ENCODE assay signal across 32 mouse cellular contexts in the genomic region with DNA sequence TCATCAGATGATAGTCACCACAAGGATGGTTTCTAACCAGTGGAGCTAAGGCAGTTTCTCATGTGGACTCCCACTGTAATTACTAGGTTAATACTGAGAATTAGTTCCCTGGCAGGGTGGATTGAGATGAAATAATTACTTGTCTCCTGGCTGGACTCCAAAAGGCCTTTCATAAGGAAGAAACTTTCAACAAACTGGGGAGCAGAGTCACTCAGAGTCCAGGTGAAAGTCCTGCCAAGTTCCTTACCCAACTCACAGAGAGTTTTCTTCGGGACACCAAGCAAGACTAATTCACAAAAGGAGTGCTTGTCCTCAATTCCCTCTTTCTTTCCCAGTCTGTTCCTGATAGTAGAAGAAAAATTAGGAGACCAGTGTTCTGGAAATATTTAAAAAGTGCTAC.
DNase-seq lines count a peak whose midpoint lies in the region; ATAC-seq lines count a peak whose summit lies in the region.
"Had no signal": no experiment of that assay in that cellular context is flagged by ENCODE, and none has a peak within 500 bp of the region (broad histone marks: within the 10 kb centered on the region; RNA-seq: fewer than 3 reads in every experiment).

No protein-coding gene starts in this region.

- H3K4me2 ChIP-seq in kidney, embryonic 14.5 days (replicated peaks; ENCODE audit: low read depth, low read length): no peak overlapping the region
- H3K4me2 ChIP-seq: embryonic facial prominence, embryonic 15.5 days; forebrain, embryonic 12.5 days; heart, embryonic 11.5 days; hindbrain, embryonic 14.5 days; liver, embryonic 12.5 days; midbrain, embryonic 12.5 days; neural tube, embryonic 12.5 days had no signal

- H3K4me3 ChIP-seq in heart, embryonic 10.5 days: no peak overlapping the region
- H3K4me3 ChIP-seq in kidney, embryonic 14.5 days (ENCODE audit: low read length): no peak overlapping the region
- H3K4me3 ChIP-seq: embryonic facial prominence, embryonic 10.5 days; embryonic facial prominence, embryonic 15.5 days; forebrain, embryonic 12.5 days; layer of hippocampus, adult 2 months; liver, embryonic 12.5 days; midbrain, embryonic 12.5 days; myocyte; neural tube, embryonic 12.5 days had no signal

- peak; percentile 13 to 16 for DNase-seq in heart, postnatal 10 days
- DNase-seq in heart, embryonic 10.5 days (ENCODE audit: low spot score): no peak
- DNase-seq in kidney, postnatal 10 days: peak; percentile 18
- DNase-seq in NIH3T3 (ENCODE audit: low read depth): peak; percentile 18
- DNase-seq in kidney, postnatal 14 days: peak; percentile 55
- DNase-seq in right cerebral cortex, postnatal 36 days (ENCODE audit: low spot score in 2 of 2): no peak
- DNase-seq: adrenal gland, postnatal 36 days; cerebellum, adult 2 months; cerebellum, postnatal 14 days; gastrocnemius, postnatal 10 days; left cerebral cortex, postnatal 4 days; liver, postnatal 0 days; lung, postnatal 4 days; right cerebral cortex, adult 18-20 months; right cerebral cortex, postnatal 4 days; thymus, adult 2 months; thymus, postnatal 36 days had no signal

- intact Hi-C loops in heart, postnatal 10 days (cut with DNase I): no loop called here

- no peak overlapping the region for H3K9ac ChIP-seq in kidney, embryonic 14.5 days (ENCODE audit: low read depth, low read length)
- H3K9ac ChIP-seq: embryonic facial prominence, embryonic 15.5 days; forebrain, embryonic 12.5 days; hindbrain, embryonic 14.5 days; liver, embryonic 12.5 days; liver, postnatal 0 days; midbrain, embryonic 12.5 days; neural tube, embryonic 12.5 days had no signal

- H3K36me3 ChIP-seq in heart, embryonic 10.5 days: no peaks in the 10 kb centered on the region
- H3K36me3 ChIP-seq in kidney, embryonic 14.5 days (ENCODE audit: control insufficient read depth, insufficient read depth, low read length): no peaks in the 10 kb centered on the region
- H3K36me3 ChIP-seq: embryonic facial prominence, embryonic 10.5 days; embryonic facial prominence, embryonic 15.5 days; forebrain, embryonic 12.5 days; liver, embryonic 12.5 days; midbrain, embryonic 12.5 days; neural tube, embryonic 12.5 days had no signal

- no peaks in the 10 kb centered on the region for H3K4me1 ChIP-seq in heart, embryonic 10.5 days
- H3K4me1 ChIP-seq in kidney, embryonic 14.5 days (ENCODE audit: control insufficient read depth, insufficient read depth, low read length): no peaks in the 10 kb centered on the region
- H3K4me1 ChIP-seq: embryonic facial prominence, embryonic 10.5 days; embryonic facial prominence, embryonic 15.5 days; forebrain, embryonic 12.5 days; liver, embryonic 12.5 days; megakaryocyte, embryonic 14.5 days; midbrain, embryonic 12.5 days; neural tube, embryonic 12.5 days had no signal

- WGBS in heart, embryonic 10.5 days: 79% methylated on average over 1 of the region's 1 CpGs
- WGBS in kidney, embryonic 14.5 days: 76% methylated on average over 1 of the region's 1 CpGs

- no peak for ATAC-seq in kidney, embryonic 14.5 days (ENCODE audit: low FRiP score, low TSS enrichment)
- ATAC-seq: activated CD4-positive, CD25-positive, alpha-beta regulatory T cell, adult 4 months; CD4-positive, CD25-positive, alpha-beta regulatory T cell, adult 4 months; liver, embryonic 12.5 days; liver, postnatal 0 days had no signal

- no peaks in the 10 kb centered on the region for H3K9me3 ChIP-seq in heart, embryonic 10.5 days
- no peaks in the 10 kb centered on the region for H3K9me3 ChIP-seq in kidney, embryonic 14.5 days (ENCODE audit: control insufficient read depth, low read length)
- H3K9me3 ChIP-seq: embryonic facial prominence, embryonic 10.5 days; embryonic facial prominence, embryonic 15.5 days; forebrain, embryonic 12.5 days; liver, embryonic 12.5 days; megakaryocyte, embryonic 14.5 days; midbrain, embryonic 12.5 days; neural tube, embryonic 12.5 days had no signal

- H3K27ac ChIP-seq in heart, embryonic 10.5 days: no peak overlapping the region
- H3K27ac ChIP-seq in kidney, embryonic 14.5 days (ENCODE audit: low read depth, low read length): no peak overlapping the region
- H3K27ac ChIP-seq: embryonic facial prominence, embryonic 10.5 days; embryonic facial prominence, embryonic 15.5 days; forebrain, embryonic 12.5 days; hindbrain, embryonic 14.5 days; kidney, postnatal 0 days; layer of hippocampus, adult 2 months; liver, embryonic 12.5 days; midbrain, embryonic 12.5 days; neural tube, embryonic 12.5 days had no signal

- no peaks in the 10 kb centered on the region for H3K27me3 ChIP-seq in heart, embryonic 10.5 days (ENCODE audit: insufficient read depth, poor library complexity, severe bottlenecking)
- H3K27me3 ChIP-seq in kidney, embryonic 14.5 days (ENCODE audit: control insufficient read depth, insufficient read depth, low read length): no peaks in the 10 kb centered on the region
- H3K27me3 ChIP-seq: embryonic facial prominence, embryonic 15.5 days; forebrain, embryonic 12.5 days; liver, embryonic 12.5 days; megakaryocyte, embryonic 14.5 days; midbrain, embryonic 12.5 days; neural tube, embryonic 12.5 days had no signal

Comparison
In these comparisons a context has a peak if more than half of its experiments do, and no peak if none do; other contexts are left out.
1. DNase-seq: peak in heart, postnatal 10 days (2 of 2), kidney, postnatal 10 days (single experiment), NIH3T3 (single experiment) and kidney, postnatal 14 days (single experiment); none in heart, embryonic 10.5 days (single experiment) and right cerebral cortex, postnatal 36 days (0 of 2).